Comparison of ENCODE assay signal across 13 mouse cellular contexts in the genomic region with DNA sequence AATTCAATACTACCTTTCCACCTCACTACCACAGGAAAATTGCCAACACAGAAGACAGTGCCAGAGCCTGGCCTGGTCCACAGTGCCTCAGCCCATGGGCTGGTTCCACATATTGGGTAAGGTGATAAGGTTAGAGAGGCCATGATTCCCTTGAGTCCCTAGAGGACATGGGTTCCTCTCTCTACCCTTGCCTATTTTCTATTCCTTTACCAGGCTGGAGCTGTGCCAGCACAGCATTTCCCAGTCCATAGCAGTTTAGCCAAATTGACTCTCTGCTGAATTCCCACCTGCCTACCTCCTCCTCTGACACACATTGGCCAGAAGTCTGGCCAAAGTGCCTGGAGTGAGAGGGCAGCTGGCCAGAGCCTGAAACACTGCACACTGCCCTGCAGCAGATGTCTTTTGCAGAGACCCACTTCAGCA.
DNase-seq lines count a peak whose midpoint lies in the region; ATAC-seq lines count a peak whose summit lies in the region.
"Had no signal": no experiment of that assay in that cellular context is flagged by ENCODE, and none has a peak within 500 bp of the region (broad histone marks: within the 10 kb centered on the region; RNA-seq: fewer than 3 reads in every experiment).

No protein-coding gene starts in this region.

- no peaks in the 10 kb centered on the region for H3K27me3 ChIP-seq in heart, embryonic 15.5 days
- H3K27me3 ChIP-seq: intestine, embryonic 15.5 days; neural tube, embryonic 13.5 days had no signal

- H3K4me1 ChIP-seq in heart, embryonic 15.5 days (replicated peaks): peaks cover 20% of the 10 kb centered on the region
- H3K4me1 ChIP-seq: intestine, embryonic 15.5 days had no signal

- H3K4me2 ChIP-seq in heart, embryonic 15.5 days: no peak overlapping the region
- H3K4me2 ChIP-seq: intestine, embryonic 15.5 days; neural tube, embryonic 13.5 days had no signal

- H3K27ac ChIP-seq in heart, embryonic 15.5 days: peak overlapping the region; percentile 45
- H3K27ac ChIP-seq: intestine, embryonic 15.5 days; macrophage; neural tube, embryonic 13.5 days had no signal

- H3K4me3 ChIP-seq in heart, embryonic 15.5 days: no peak overlapping the region
- H3K4me3 ChIP-seq: intestine, embryonic 15.5 days; neural tube, embryonic 13.5 days had no signal

- DNase-seq in adrenal gland, postnatal 10 days: peak; percentile 56
- no peak for DNase-seq in adrenal gland, adult 18-20 months (ENCODE audit: low spot score in 2 of 2)
- DNase-seq in kidney, postnatal 10 days: peak; percentile 27
- no peak for DNase-seq in kidney, adult 9 months
- peak; percentile 76 to 79 for DNase-seq in cerebellum, adult 18-20 months
- DNase-seq in frontal cortex, postnatal 25 days (ENCODE audit: low spot score in 2 of 2): no peak
- DNase-seq in thymus, postnatal 10 days (ENCODE audit: low spot score in 2 of 2): no peak
- DNase-seq: layer of hippocampus, adult 9-11 months; thymus, postnatal 25 days had no signal

- H3K9ac ChIP-seq in heart, embryonic 15.5 days: no peak overlapping the region
- H3K9ac ChIP-seq: intestine, embryonic 15.5 days; neural tube, embryonic 13.5 days had no signal

- ATAC-seq in heart, embryonic 15.5 days (replicated peaks; ENCODE audit: insufficient number of reproducible peaks, insufficient read depth, low FRiP score, low read depth): 0 out of 2 replicates have a peak, but pooled peaks have one; percentile 12
- ATAC-seq: intestine, embryonic 15.5 days had no signal

- H3K9me3 ChIP-seq in heart, embryonic 15.5 days (replicated peaks): no peaks in the 10 kb centered on the region
- H3K9me3 ChIP-seq: intestine, embryonic 15.5 days; neural tube, embryonic 13.5 days had no signal

- H3K36me3 ChIP-seq in heart, embryonic 15.5 days: no peaks in the 10 kb centered on the region
- H3K36me3 ChIP-seq: intestine, embryonic 15.5 days had no signal

Comparison
In these comparisons a context has a peak if more than half of its experiments do, and no peak if none do; other contexts are left out.
1. DNase-seq: peak in adrenal gland, postnatal 10 days (single experiment), kidney, postnatal 10 days (single experiment) and cerebellum, adult 18-20 months (2 of 2); none in adrenal gland, adult 18-20 months (0 of 2), kidney, adult 9 months (single experiment), frontal cortex, postnatal 25 days (0 of 2) and thymus, postnatal 10 days (0 of 2).